Mouse (Mus musculus): ENCODE results near the gene Tlr12. TPM values are rescaled to one million over a fixed set of nuclear protein-coding genes. Genes with fewer than 3 reads are reported as not detected.

Gene Tlr12
- polyA plus RNA-seq, 1 experiment from 2014 or later: 1.2 TPM

DNA sequence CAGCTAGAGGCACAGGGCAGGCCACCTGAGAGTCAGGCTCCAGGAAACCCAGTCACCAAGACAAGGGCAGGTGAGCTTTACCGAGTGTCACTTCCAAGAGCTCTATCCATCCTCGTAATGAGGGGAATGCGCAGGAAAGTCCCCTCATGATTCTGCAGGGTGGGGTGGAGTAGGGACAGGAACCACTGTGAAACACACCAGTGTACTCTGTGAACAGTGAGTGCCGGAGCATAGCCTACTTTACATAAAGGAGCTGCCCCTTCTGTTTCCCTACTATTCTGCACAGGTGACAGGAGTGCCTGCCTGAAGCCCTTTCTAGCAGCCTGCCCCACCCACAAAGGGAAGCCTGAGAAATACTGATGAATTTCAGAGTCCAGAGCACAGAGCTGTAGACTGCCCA is 25.1 kb downstream of the Tlr12 start:
- ATAC-seq (replicated peaks; ENCODE audit: low FRiP score, low TSS enrichment, low read depth) (no peak), DNase-seq (ENCODE audit: low spot score) (no peak)
- no peak overlapping the region for H3K9ac ChIP-seq (ENCODE audit: low read length)
- H3K4me1 ChIP-seq (replicated peaks; ENCODE audit: control insufficient read depth, insufficient read depth, low read length): no peaks in the 10 kb centered on the region
- no peak overlapping the region for H3K27ac ChIP-seq (ENCODE audit: low read depth)
- H3K36me3 ChIP-seq (ENCODE audit: control insufficient read depth, insufficient read depth, low read length): peaks cover 32% of the 10 kb centered on the region
- H3K27me3 ChIP-seq (replicated peaks; ENCODE audit: control insufficient read depth, insufficient read depth, low read length): no peaks in the 10 kb centered on the region
- no peak overlapping the region for H3K4me3 ChIP-seq (ENCODE audit: low read depth, low read length)
- H3K9me3 ChIP-seq (ENCODE audit: control insufficient read depth, low read length): no peaks in the 10 kb centered on the region
- 93% methylated on average over 4 of the region's 4 CpGs for WGBS
- no peak overlapping the region for H3K4me2 ChIP-seq (ENCODE audit: low read length)

DNA sequence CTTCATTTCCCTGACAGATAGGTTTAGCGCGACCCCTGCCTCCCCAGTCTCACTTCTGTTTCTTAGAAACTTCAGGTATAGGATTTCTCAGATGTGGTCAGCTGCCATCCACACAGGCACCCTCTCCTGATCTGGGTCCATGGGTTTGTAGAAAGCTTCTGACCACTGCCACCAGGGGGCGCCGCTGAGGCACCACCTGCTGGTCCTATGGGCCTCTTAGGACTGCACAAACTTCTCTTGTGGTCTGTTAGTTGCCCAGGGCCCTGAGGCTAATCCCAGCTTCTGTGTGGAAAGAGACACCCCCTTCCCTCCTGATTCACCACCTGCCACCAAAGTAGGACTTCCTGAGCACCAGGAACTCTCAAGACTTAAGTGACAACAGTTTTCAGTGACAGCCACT is 39.2 kb downstream of the Tlr12 start:
- peak; percentile 56 for DNase-seq (ENCODE audit: low spot score)
- Histone ChIP-seq H3K4me3 (ENCODE audit: low read depth, low read length) (no peak overlapping the region), H3K4me1 (replicated peaks; ENCODE audit: control insufficient read depth, insufficient read depth, low read length) (no peaks in the 10 kb centered on the region), H3K9ac (ENCODE audit: low read length) (no peak overlapping the region), H3K9me3 (ENCODE audit: control insufficient read depth, low read length) (peaks cover 36% of the 10 kb centered on the region), H3K4me2 (ENCODE audit: low read length) (no peak overlapping the region), H3K27me3 (replicated peaks; ENCODE audit: control insufficient read depth, insufficient read depth, low read length) (no peaks in the 10 kb centered on the region), H3K27ac (ENCODE audit: low read depth) (no peak overlapping the region), H3K36me3 (ENCODE audit: control insufficient read depth, insufficient read depth, low read length) (peaks cover 29% of the 10 kb centered on the region)
- 62% methylated on average over 4 of the region's 4 CpGs for WGBS
- ATAC-seq (replicated peaks; ENCODE audit: low FRiP score, low TSS enrichment, low read depth): no peak

DNA sequence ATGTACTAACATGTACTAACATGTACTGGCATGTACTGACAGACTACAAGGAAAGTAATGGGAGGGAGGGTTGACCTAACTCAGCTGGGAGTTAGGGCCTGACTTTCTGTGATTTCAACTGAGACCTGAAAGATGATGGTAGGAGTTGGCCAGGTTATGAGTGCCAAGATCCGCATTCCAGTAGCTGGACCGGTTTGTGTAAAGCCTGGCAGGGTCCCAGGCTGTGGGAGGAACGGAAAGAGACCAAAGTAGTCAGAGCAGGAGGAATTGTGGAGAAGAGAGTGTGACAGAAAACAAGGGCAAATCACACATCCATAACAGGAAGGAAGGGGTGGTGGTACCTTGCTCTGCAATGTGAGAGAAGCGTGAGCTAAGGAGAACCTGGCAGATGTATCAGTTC is 42.6 kb downstream of the Tlr12 start:
- Histone ChIP-seq H3K9me3 (ENCODE audit: control insufficient read depth, low read length) (peaks cover 4% of the 10 kb centered on the region), H3K4me3 (ENCODE audit: low read depth, low read length) (no peak overlapping the region), H3K9ac (ENCODE audit: low read length) (no peak overlapping the region), H3K4me1 (replicated peaks; ENCODE audit: control insufficient read depth, insufficient read depth, low read length) (no peaks in the 10 kb centered on the region), H3K4me2 (ENCODE audit: low read length) (no peak overlapping the region), H3K27me3 (replicated peaks; ENCODE audit: control insufficient read depth, insufficient read depth, low read length) (no peaks in the 10 kb centered on the region), H3K27ac (ENCODE audit: low read depth) (no peak overlapping the region), H3K36me3 (ENCODE audit: control insufficient read depth, insufficient read depth, low read length) (peaks cover 7% of the 10 kb centered on the region)
- DNase-seq (ENCODE audit: low spot score): no peak
- no peak for ATAC-seq (replicated peaks; ENCODE audit: low FRiP score, low TSS enrichment, low read depth)
- WGBS: 79% methylated on average over 4 of the region's 4 CpGs

Other genes with a start within 250 kb of the Tlr12 start
- 3.2 and 3.3 TPM in 2 replicates for gene Zscan20, start 8.5 kb downstream of the Tlr12 start, polyA plus RNA-seq (2014; fragmentation: Nextera tagmentation; extraction: Ambion mirVana)
- 22.4 and 27.1 TPM in 2 replicates for gene Phc2, start 36.1 kb upstream of the Tlr12 start, polyA plus RNA-seq (2014; fragmentation: Nextera tagmentation; extraction: Ambion mirVana)
- 0.16 and 0.35 TPM in 2 replicates for gene A3galt2, start 136.7 kb upstream of the Tlr12 start, polyA plus RNA-seq (2014; fragmentation: Nextera tagmentation; extraction: Ambion mirVana)
- 30.5 and 31.3 TPM in 2 replicates for gene Zfp362, start 187.4 kb upstream of the Tlr12 start, polyA plus RNA-seq (2014; fragmentation: Nextera tagmentation; extraction: Ambion mirVana)

Measured in intestine, embryonic 14.5 days (tissue).